Mouse (Mus musculus) lung, postnatal 0 days (tissue): Measurements from ENCODE around the gene Bend6.

Experiments
- CTCF ChIP-seq: IDR thresholded peaks from 2 replicates; pipeline ENCODE4 v1.5.1; 2016; ENCODE audit warnings: antibody characterized with exemption, mild to moderate bottlenecking
- EP300 ChIP-seq: IDR thresholded peaks from 2 replicates; pipeline ENCODE4 v1.6.1; 2016; ENCODE audit warnings: antibody characterized with exemption, mild to moderate bottlenecking, control low read depth

DNA sequence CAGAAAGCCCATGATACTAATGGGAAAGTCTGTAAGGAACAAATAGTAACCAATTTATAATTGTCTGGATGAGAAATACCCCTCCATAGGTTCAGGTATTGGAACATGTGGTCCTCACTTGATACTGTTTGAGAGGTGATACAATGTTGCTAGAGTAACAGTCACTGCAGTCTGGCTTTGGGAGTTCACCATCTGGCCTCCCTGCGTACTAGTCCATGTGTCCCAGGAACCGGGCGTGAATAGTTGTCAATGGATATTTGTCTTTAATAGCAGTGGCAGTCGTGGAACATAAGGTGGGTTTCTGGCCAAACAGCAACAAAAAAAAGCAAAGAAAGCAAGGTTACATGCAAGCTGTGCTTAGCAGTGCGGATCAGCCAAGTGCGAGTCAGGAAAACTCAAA lies 63.8 kb downstream of the Bend6 start:
- TF ChIP-seq CTCF (no peak), EP300 (no peak)
